Mouse (Mus musculus): ENCODE data around the gene Gm2016. TPM values are rescaled to one million over a fixed set of nuclear protein-coding genes. Genes with fewer than 3 reads are reported as not detected.
"Not testable (repeated sequence)": the region's sequence is repeated elsewhere in the genome, so short reads cannot be mapped to it uniquely, and the experiment has no call there.

Gm2016 gene
- total RNA-seq (2015; ENCODE audit: low replicate concordance) (not detected in 2 replicates), total RNA-seq (2017; ENCODE audit: low replicate concordance) (not detected in 2 replicates)

DNA sequence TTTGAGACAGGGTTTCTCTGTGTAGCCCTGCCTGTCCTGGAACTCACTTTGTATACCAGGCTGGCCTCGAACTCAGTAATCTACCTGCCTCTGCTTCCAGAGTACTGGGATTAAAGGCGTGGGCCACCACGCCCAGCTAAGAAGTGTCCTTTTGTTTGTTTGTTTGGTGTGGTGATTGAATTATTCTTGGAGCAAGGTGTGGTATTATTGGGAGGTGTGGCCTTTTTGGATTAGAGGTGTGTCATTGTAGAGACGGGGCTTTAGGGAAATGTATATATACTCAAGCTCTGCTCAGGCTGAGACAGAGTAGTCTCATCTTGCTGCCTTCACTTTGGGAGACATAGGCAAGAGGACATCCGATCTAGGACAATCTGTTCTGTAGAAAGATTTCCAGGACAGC, at the start of gene Gm2016:
Gene Gm2016 (plus strand): TSS at position 301 of the 400 bp plus-strand sequence.
- not testable (repeated sequence) for ATAC-seq (replicated peaks; ENCODE audit: low FRiP score, poor library complexity, severe bottlenecking)

DNA sequence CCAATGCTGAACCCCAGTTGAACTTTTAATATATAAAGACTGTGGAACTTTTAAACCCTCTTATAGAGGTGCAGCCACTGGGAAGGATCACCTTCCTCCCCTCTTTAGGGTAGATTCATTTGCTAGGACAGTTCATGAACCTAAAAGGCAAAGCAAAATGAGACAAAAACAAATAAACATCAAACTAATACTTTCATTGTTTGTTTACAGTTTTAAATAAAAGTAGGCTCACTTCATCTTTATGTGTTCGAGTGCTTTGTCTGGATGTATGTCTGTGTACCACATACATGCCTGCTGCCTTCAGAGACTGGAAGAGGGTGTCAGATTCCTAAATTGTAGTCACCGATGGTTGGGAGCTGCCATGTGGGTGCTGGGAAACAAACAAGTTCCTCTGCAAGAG, 31.6 kb upstream of the Gm2016 start, which contains the start of gene Gm2001:
Gene Gm2001 (minus strand): TSS at position 101 of the 400 bp plus-strand sequence.
- ATAC-seq (replicated peaks; ENCODE audit: low FRiP score, poor library complexity, severe bottlenecking) = not testable (repeated sequence)

DNA sequence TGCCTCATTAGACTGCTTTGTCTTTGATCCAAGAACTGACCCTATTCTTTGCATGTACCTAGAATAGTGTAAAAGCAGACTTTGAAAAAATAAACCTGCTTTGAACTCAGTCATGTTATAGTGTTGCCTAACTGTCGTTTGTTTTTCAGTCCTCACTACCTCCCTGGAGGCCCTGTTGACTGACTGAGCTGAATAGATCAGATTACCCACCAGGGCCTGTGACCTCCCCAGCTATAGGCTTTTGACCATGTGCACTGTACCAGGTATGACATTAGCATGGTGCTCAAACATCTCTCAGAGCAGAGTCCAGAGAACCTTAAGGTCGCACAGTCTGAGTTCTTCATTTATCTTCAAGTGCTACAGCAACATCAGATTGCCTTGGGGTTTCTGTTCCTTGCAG, 23.2 kb upstream of the Gm2016 start:
- ATAC-seq (replicated peaks; ENCODE audit: low FRiP score, poor library complexity, severe bottlenecking) = not testable (repeated sequence)

DNA sequence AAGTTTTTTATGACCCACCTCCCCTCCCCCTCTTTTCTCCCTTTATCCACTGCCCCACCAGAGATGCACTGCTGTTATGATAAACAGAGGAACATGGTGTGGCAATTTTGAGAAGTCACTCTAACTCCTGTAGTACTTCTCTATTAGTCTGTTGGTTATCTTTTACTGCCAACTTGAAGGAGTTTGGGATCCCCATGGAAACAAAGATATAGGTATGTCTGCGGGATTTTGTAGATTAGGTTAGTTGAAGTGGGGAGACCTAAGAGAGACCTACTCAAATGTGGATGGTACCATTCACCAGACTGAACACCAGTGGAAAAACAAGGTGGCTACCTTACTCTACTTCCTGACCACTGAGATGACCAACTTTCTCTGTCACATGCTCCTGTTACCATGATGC, 17.8 kb upstream of the Gm2016 start:
- not testable (repeated sequence) for ATAC-seq (replicated peaks; ENCODE audit: low FRiP score, poor library complexity, severe bottlenecking)

DNA sequence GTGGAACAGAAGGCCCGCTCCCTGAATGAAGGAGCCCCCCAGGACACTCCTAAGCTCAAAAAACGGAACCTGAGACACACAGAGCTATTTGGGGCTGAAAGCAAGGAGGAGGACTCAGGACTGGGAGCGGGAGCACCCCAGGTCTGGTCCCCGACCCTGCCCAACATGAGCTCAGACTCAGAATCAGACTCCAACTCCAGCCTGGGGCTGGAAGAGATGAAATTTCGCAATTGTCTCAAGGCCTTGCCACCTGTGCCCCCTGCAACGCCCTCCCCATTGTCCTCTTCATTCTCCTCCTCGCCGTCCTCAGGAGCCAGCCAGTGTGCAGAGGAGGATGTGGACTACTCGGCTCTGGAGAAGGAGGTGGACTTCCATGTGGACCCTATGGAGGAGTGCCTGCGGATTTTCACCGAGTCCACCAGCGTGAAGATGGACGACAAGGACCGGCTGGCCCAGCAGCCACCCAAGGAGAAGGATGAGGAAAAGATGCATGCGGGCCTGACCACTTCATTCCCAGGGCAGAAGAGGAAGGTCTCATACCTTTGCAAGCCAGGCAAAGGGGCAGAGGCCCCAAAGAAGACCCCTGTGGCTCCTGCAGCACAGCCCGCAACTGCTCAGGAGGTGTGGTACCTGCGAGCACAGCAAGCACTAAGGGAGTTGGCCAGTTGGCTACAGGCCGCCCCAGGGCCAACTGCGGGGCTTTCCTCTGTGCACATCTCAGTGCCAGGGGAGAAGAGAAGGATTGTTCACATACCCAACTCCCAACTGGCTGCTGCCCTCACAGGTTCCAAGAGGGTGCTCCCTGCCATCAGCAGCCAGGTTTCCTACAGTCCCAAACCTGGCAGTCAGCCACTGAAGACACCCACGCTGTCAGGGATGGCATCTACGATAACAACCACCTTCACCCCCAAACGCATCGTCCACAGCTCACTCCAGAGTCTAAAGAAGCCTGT, 11.9 kb upstream of the Gm2016 start:
- ATAC-seq (replicated peaks; ENCODE audit: low FRiP score, poor library complexity, severe bottlenecking) = not testable (repeated sequence)

DNA sequence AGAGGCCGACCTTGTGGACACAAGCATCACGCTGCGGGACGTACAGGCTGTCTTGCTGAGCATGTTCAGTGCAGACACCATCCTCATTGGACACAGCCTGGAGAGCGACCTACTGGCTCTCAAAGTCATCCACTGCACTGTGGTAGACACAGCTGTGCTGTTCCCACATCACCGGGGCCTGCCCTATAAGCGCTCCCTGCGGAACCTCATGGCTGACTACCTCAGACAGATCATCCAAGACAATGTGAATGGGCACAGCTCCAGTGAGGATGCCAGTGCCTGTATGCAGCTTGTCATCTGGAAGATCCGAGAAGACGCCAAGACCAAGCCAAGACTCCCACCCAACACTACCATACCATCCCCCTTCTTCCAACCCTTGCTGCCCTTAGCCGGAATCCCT, 10.2 kb upstream of the Gm2016 start:
- not testable (repeated sequence) for ATAC-seq (replicated peaks; ENCODE audit: low FRiP score, poor library complexity, severe bottlenecking)

DNA sequence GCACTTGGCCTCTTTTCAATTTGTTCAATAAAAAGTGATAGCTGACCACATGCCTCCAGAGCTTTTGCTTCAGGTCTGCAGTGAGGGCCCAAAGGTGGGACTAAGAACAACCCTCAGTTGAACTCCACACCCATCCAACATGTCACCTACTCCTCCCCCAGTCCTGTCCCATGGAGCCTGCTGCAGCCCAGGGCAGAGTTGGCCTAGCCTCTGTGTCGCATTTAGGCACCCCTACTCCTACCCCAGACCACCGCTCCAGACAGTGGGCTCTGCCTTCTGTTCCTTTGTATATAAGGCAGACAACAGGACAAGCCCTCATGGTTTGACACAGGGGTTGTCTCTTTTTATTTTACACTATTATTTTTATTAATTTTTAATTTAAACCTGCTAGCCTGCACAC, 9.8 kb upstream of the Gm2016 start:
- not testable (repeated sequence) for ATAC-seq (replicated peaks; ENCODE audit: low FRiP score, poor library complexity, severe bottlenecking)

DNA sequence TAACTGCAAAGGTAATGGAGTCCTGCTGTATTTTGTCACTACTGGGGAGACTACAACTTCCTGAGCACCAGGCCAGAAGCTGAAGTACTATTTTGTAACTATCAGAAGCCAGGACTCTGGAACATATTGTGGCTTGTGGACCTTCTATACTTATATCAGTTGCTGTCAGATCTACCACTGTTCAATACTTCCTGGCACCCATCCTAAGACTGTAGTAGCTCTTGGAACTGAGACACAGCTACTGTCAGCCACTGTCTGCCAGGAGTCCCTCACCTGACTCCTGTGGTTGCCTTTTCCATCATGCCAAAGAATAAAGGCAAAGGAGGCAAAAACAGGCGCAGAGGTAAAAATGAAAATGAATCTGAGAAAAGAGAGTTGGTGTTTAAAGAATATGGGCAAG, 21.2 kb downstream of the Gm2016 start, which contains the start of gene Gm2022:
Gene Gm2022 (plus strand): TSS at position 301 of the 400 bp plus-strand sequence.
- not testable (repeated sequence) for ATAC-seq (replicated peaks; ENCODE audit: low FRiP score, poor library complexity, severe bottlenecking)

DNA sequence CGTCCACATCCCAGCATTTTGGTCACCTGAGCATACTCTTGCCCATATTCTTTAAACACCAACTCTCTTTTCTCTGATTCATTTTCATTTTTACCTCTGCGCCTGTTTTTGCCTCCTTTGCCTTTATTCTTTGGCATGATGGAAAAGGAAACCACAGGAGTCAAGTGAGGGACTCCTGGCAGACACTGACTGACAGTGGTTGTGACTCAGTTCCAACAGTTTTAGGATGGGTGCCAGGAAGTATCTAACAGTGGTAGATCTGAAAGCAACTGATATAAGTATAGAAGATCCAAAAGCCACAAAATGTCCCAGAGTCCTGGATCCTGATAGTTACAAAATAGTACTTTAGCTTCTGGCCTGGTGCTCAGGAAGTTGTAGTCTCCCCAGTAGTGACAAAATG, 45.8 kb downstream of the Gm2016 start, which contains the start of gene Gm2035:
Gene Gm2035 (minus strand): TSS at position 137 of the 400 bp plus-strand sequence.
- ATAC-seq (replicated peaks; ENCODE audit: low FRiP score, poor library complexity, severe bottlenecking) = not testable (repeated sequence)

Other genes with a start within 250 kb of the Gm2016 start
- gene Gm16381, start 229.5 kb upstream of the Gm2016 start, total RNA-seq (2015; ENCODE audit: low replicate concordance) = not detected in 2 replicates
- gene Gm16381, start 229.5 kb upstream of the Gm2016 start, total RNA-seq (2017; ENCODE audit: low replicate concordance) = not detected in 2 replicates
- not detected in 2 replicates for gene Gm21319, start 98.3 kb upstream of the Gm2016 start, total RNA-seq (2015; ENCODE audit: low replicate concordance)
- gene Gm21319, start 98.3 kb upstream of the Gm2016 start, total RNA-seq (2017; ENCODE audit: low replicate concordance) = not detected in 2 replicates
- gene Gm21936, start 78.6 kb upstream of the Gm2016 start, total RNA-seq (2015; ENCODE audit: low replicate concordance) = not detected in 2 replicates
- not detected in 2 replicates for gene Gm21936, start 78.6 kb upstream of the Gm2016 start, total RNA-seq (2017; ENCODE audit: low replicate concordance)
- gene BB287469, start 57.5 kb upstream of the Gm2016 start, total RNA-seq (2015; ENCODE audit: low replicate concordance) = not detected in 2 replicates
- gene BB287469, start 57.5 kb upstream of the Gm2016 start, total RNA-seq (2017; ENCODE audit: low replicate concordance) = not detected in 2 replicates
- gene Gm2001, start 31.7 kb upstream of the Gm2016 start, total RNA-seq (2015; ENCODE audit: low replicate concordance) = not detected in 2 replicates
- not detected in 2 replicates for gene Gm2001, start 31.7 kb upstream of the Gm2016 start, total RNA-seq (2017; ENCODE audit: low replicate concordance)
- gene Gm2022, start 21.3 kb downstream of the Gm2016 start, total RNA-seq (2015; ENCODE audit: low replicate concordance) = not detected in 2 replicates
- gene Gm2022, start 21.3 kb downstream of the Gm2016 start, total RNA-seq (2017; ENCODE audit: low replicate concordance) = not detected in 2 replicates
- gene Gm2035, start 45.8 kb downstream of the Gm2016 start, total RNA-seq (2015; ENCODE audit: low replicate concordance) = not detected in 2 replicates
- not detected in 2 replicates for gene Gm2035, start 45.8 kb downstream of the Gm2016 start, total RNA-seq (2017; ENCODE audit: low replicate concordance)
- not detected in 2 replicates for gene Gm2042, start 80.0 kb downstream of the Gm2016 start, total RNA-seq (2015; ENCODE audit: low replicate concordance)
- gene Gm2042, start 80.0 kb downstream of the Gm2016 start, total RNA-seq (2017; ENCODE audit: low replicate concordance) = not detected in 2 replicates
- not detected in 2 replicates for gene Gm2075, start 137.8 kb downstream of the Gm2016 start, total RNA-seq (2015; ENCODE audit: low replicate concordance)
- not detected in 2 replicates for gene Gm2075, start 137.8 kb downstream of the Gm2016 start, total RNA-seq (2017; ENCODE audit: low replicate concordance)
- not detected in 2 replicates for gene Gm6803, start 144.7 kb downstream of the Gm2016 start, total RNA-seq (2015; ENCODE audit: low replicate concordance)
- gene Gm6803, start 144.7 kb downstream of the Gm2016 start, total RNA-seq (2017; ENCODE audit: low replicate concordance) = 6.2 TPM in 1 of 2 replicates, not detected in the other
- not detected in 2 replicates for gene Gm2056, start 152.9 kb downstream of the Gm2016 start, total RNA-seq (2015; ENCODE audit: low replicate concordance)
- gene Gm2056, start 152.9 kb downstream of the Gm2016 start, total RNA-seq (2017; ENCODE audit: low replicate concordance) = not detected in 2 replicates
- gene Gm16368, start 209.6 kb downstream of the Gm2016 start, total RNA-seq (2015; ENCODE audit: low replicate concordance) = not detected in 2 replicates
- not detected in 2 replicates for gene Gm16368, start 209.6 kb downstream of the Gm2016 start, total RNA-seq (2017; ENCODE audit: low replicate concordance)

Data from erythroid progenitor cell, adult 5-6 weeks (primary cell).